Mouse (Mus musculus): ENCODE results near the gene Sobp. TPM values are rescaled to one million over a fixed set of nuclear protein-coding genes. Genes with fewer than 3 reads are reported as not detected.

Gene Sobp
- polyA plus RNA-seq, 1 experiment from 2014 or later: 1.5 TPM

DNA sequence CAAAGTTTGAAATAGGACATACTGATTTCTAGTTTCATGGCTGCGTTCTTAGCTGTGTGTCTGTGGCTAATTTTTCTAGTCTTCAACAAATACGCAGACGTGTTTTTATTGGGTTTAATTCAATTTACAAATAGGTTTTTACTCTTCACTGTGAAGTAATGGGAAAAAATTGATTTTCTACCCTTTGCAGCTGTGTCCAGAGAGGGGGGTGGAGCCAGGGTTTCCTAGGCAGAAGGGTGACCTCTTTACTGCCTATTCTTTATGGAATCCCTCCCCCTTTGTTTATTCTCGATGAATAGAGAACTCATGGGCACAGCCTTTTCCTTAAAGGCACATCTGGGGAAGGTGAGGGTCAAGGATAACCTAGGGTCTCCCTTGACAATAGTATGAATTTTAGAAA, 215.6 kb downstream of the Sobp start:
- no peak overlapping the region for H3K27ac ChIP-seq (ENCODE audit: low read depth)
- H3K36me3 ChIP-seq (ENCODE audit: control insufficient read depth, insufficient read depth, low read length): no peaks in the 10 kb centered on the region
- no peak overlapping the region for H3K4me3 ChIP-seq (ENCODE audit: low read depth, low read length)
- WGBS: 60% methylated on average over 4 of the region's 4 CpGs
- H3K27me3 ChIP-seq (replicated peaks; ENCODE audit: control insufficient read depth, insufficient read depth, low read length): no peaks in the 10 kb centered on the region; the same call in 1 of the 2 replicates
- no peak for ATAC-seq (replicated peaks; ENCODE audit: low FRiP score, low TSS enrichment, low read depth)
- peak overlapping the region; percentile 47; the same call in 1 of the 2 replicates for H3K4me2 ChIP-seq (ENCODE audit: low read length)
- no peaks in the 10 kb centered on the region for H3K9me3 ChIP-seq (ENCODE audit: control insufficient read depth, low read length)
- no peak overlapping the region for H3K9ac ChIP-seq (ENCODE audit: low read length)
- no peak for DNase-seq (ENCODE audit: low spot score)
- H3K4me1 ChIP-seq (replicated peaks; ENCODE audit: control insufficient read depth, insufficient read depth, low read length): no peaks in the 10 kb centered on the region

DNA sequence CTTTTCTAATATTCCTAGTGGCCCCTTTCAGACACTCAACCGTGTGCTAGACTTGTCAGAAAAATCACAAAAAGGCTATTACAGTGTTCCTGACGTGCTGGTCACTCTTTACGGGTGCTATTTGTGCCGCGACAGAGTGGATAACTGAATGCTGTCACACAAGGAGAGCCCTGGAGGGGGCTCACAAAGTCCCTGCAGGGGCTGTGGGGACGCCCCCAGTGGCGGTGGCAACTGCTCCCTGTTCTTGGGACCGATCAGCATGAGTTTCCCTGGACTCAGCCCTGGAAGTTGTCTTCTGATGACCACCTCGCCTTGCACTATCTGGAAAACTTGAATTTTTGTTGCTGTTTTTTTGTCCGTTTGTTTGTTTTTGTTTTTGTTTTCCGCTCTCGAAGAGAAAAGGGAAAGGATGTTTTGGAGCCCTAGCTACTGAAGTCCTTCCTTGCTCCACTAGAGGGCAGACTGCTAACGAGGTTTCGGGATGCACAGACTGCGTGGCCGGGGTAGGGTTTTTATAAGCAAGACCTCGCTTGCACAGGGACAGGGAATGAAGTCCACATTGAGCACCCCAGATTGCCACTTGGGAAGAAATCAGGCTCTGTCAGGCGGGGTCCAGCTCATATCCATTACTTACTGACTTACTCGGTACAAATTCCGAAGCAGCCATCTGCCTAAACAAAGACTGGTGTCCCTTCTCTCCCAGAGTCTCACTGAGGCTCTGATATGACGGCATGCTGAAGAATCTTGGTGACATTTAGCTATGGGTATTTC, 216.3 kb downstream of the Sobp start:
- H3K4me2 ChIP-seq (ENCODE audit: low read length): peak overlapping the region; percentile 47
- ATAC-seq (replicated peaks; ENCODE audit: low FRiP score, low TSS enrichment, low read depth) (peak; percentile 70), DNase-seq (ENCODE audit: low spot score) (peak; percentile 81)
- no peaks in the 10 kb centered on the region for H3K9me3 ChIP-seq (ENCODE audit: control insufficient read depth, low read length)
- no peak overlapping the region; the same call in 1 of the 2 replicates for H3K9ac ChIP-seq (ENCODE audit: low read length)
- no peaks in the 10 kb centered on the region; the same call in 1 of the 2 replicates for H3K27me3 ChIP-seq (replicated peaks; ENCODE audit: control insufficient read depth, insufficient read depth, low read length)
- WGBS: 8% methylated on average over 21 of the region's 21 CpGs
- no peak overlapping the region for H3K27ac ChIP-seq (ENCODE audit: low read depth)
- no peaks in the 10 kb centered on the region for H3K36me3 ChIP-seq (ENCODE audit: control insufficient read depth, insufficient read depth, low read length)
- no peaks in the 10 kb centered on the region for H3K4me1 ChIP-seq (replicated peaks; ENCODE audit: control insufficient read depth, insufficient read depth, low read length)
- peak overlapping the region; percentile 22 for H3K4me3 ChIP-seq (ENCODE audit: low read depth, low read length)

DNA sequence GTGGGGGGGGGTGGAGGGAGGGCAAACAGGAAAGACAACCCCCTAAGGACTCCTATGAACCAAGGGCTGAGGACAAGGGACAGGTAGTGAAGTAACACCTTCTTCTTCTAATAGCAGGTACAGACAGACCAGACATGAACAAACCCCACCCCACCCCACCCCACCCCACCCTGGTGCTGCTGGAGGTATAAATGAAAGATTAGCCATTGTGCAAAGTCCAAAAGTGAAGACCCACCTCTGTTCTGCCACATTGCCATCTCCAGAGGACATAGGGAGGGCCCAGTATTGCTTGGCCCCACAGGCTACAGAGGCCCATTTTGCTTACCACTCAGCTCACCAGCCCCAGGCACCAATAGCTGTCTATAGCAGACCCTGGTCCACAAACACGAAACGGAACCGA, 219.1 kb downstream of the Sobp start:
- 93% methylated on average over 3 of the region's 3 CpGs for WGBS
- no peaks in the 10 kb centered on the region for H3K36me3 ChIP-seq (ENCODE audit: control insufficient read depth, insufficient read depth, low read length)
- H3K9ac ChIP-seq (ENCODE audit: low read length): no peak overlapping the region
- H3K4me1 ChIP-seq (replicated peaks; ENCODE audit: control insufficient read depth, insufficient read depth, low read length): peaks cover 5% of the 10 kb centered on the region
- H3K4me3 ChIP-seq (ENCODE audit: low read depth, low read length): no peak overlapping the region
- H3K4me2 ChIP-seq (ENCODE audit: low read length): no peak overlapping the region
- no peak overlapping the region for H3K27ac ChIP-seq (ENCODE audit: low read depth)
- ATAC-seq (replicated peaks; ENCODE audit: low FRiP score, low TSS enrichment, low read depth) (no peak), DNase-seq (ENCODE audit: low spot score) (no peak)
- no peaks in the 10 kb centered on the region for H3K9me3 ChIP-seq (ENCODE audit: control insufficient read depth, low read length)
- no peaks in the 10 kb centered on the region; the same call in 1 of the 2 replicates for H3K27me3 ChIP-seq (replicated peaks; ENCODE audit: control insufficient read depth, insufficient read depth, low read length)

DNA sequence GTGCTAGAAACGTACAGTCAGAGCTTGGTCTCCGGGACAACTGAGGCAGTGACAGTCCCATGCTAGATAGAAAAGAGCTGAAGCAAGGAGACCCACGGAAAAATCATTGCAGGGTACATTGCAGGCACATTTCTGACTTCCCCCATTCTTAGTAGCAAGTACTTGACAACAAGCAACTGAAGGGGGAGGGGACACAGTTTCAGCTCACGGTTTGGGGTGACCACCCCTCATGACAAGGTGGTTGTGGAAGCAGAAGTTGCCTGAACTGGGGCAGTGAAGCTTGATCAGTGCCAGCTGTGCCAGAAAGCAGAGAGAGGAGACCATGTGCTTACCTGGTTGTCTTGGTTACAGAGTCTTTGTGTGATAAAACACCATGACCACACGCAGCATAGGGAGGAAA, 220.7 kb downstream of the Sobp start:
- WGBS: 73% methylated on average over 5 of the region's 5 CpGs
- Histone ChIP-seq H3K4me1 (replicated peaks; ENCODE audit: control insufficient read depth, insufficient read depth, low read length) (peaks cover 14% of the 10 kb centered on the region), H3K4me3 (ENCODE audit: low read depth, low read length) (no peak overlapping the region), H3K9me3 (ENCODE audit: control insufficient read depth, low read length) (no peaks in the 10 kb centered on the region), H3K27me3 (replicated peaks; ENCODE audit: control insufficient read depth, insufficient read depth, low read length) (no peaks in the 10 kb centered on the region; the same call in 1 of the 2 replicates), H3K27ac (ENCODE audit: low read depth) (no peak overlapping the region), H3K4me2 (ENCODE audit: low read length) (no peak overlapping the region), H3K36me3 (ENCODE audit: control insufficient read depth, insufficient read depth, low read length) (no peaks in the 10 kb centered on the region), H3K9ac (ENCODE audit: low read length) (no peak overlapping the region)
- DNase-seq (ENCODE audit: low spot score) (no peak), ATAC-seq (replicated peaks; ENCODE audit: low FRiP score, low TSS enrichment, low read depth) (no peak)

Other genes starting within 250 kb of the Sobp start
- 0.65 and 0.69 TPM in 2 replicates for gene 9030612E09Rik, start 174 bp upstream of the Sobp start, polyA plus RNA-seq (2014; fragmentation: Nextera tagmentation; extraction: Ambion mirVana)
- gene Pdss2, start 47.0 kb upstream of the Sobp start, polyA plus RNA-seq (2014; fragmentation: Nextera tagmentation; extraction: Ambion mirVana): 12.2 and 13.9 TPM in 2 replicates